ENCODE assay signal across 11 mouse cellular contexts in the genomic region with DNA sequence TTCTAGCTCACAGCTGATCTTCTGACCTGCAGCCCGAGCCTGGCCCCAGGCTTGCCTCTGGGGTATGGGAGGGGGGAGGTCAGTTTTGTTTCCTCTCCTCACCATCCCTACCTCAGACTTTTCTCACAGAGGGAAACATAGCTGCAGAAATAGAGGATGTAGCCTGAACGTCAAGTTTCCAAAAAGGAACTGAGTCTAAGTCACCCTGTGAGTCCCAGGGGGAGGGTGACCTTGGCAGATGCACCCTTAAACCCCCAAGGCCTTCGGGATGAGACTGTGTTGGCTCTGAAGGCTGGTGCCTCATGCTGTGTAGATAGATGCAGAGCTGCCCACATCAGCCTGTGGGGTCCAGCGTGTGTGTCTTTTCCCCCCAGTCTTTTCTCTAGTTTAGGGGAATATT.
DNase-seq lines count a peak whose midpoint lies in the region; ATAC-seq and TF ChIP-seq lines count a peak whose summit lies in the region.
"Had no signal": no experiment of that assay in that cellular context is flagged by ENCODE, and none has a peak within 500 bp of the region (broad histone marks: within the 10 kb centered on the region; RNA-seq: fewer than 3 reads in every experiment).

No protein-coding gene starts in this region.

- no peak overlapping the region for H3K4me3 ChIP-seq in kidney, postnatal 0 days (replicated peaks; ENCODE audit: low read depth, low read length)
- no peak overlapping the region for H3K4me3 ChIP-seq in bone marrow macrophage, adult 2 months (ENCODE audit: insufficient read depth, low read length)
- H3K4me3 ChIP-seq in macrophage (ENCODE audit: inconsistent target), result no peak overlapping the region
- H3K4me3 ChIP-seq: liver, embryonic 15.5 days had no signal

- no peak for TF ChIP-seq CTCF in kidney, postnatal 0 days (IDR thresholded peaks at IDR 0.05; ENCODE audit: low read depth)
- TF ChIP-seq CTCF in bone marrow macrophage, adult 2 months (IDR thresholded peaks at IDR 0.05; ENCODE audit: low read depth, low read length), result no peak

- ATAC-seq in kidney, postnatal 0 days (replicated peaks; ENCODE audit: low FRiP score, low read depth), result no peak
- ATAC-seq: inflammation-experienced regulatory T-cells, adult 6 months had no signal

- DNase-seq in kidney, postnatal 0 days (ENCODE audit: low spot score), result no peak
- DNase-seq in kidney, adult 8-10 months, result no peak
- peak; percentile 42 for DNase-seq in A20 (ENCODE audit: low read depth, low spot score)
- no peak for DNase-seq in gastrocnemius, postnatal 4 days (ENCODE audit: low spot score in 2 of 2)
- no peak for DNase-seq in right cerebral cortex, adult 18-20 months
- DNase-seq: cerebellum, postnatal 14 days; thymus, adult 18-20 months had no signal

- peaks cover 4% of the 10 kb centered on the region; the same call in 1 of the 2 replicates for H3K4me1 ChIP-seq in kidney, postnatal 0 days (replicated peaks; ENCODE audit: insufficient read depth, low read length)
- H3K4me1 ChIP-seq in bone marrow macrophage, adult 2 months (ENCODE audit: control insufficient read depth, insufficient read depth, low read length), result peaks cover 62% of the 10 kb centered on the region
- H3K4me1 ChIP-seq: liver, embryonic 15.5 days had no signal

- H3K9me3 ChIP-seq in kidney, postnatal 0 days (replicated peaks; ENCODE audit: low read length), result no peaks in the 10 kb centered on the region
- H3K9me3 ChIP-seq: liver, embryonic 15.5 days had no signal

- TF ChIP-seq POLR2A in bone marrow macrophage, adult 2 months (IDR thresholded peaks at IDR 0.05; ENCODE audit: borderline replicate concordance, low read depth, low read length), result no peak

- no peak overlapping the region for H3K9ac ChIP-seq in kidney, postnatal 0 days (ENCODE audit: low read depth, low read length)
- H3K9ac ChIP-seq: liver, embryonic 15.5 days had no signal

- whole genome bisulfite sequencing in kidney, postnatal 0 days, result 49% methylated on average over 4 of the region's 4 CpGs
- WGBS in macrophage (ENCODE audit: missing documents), result 29% methylated on average over 4 of the region's 4 CpGs

- 0 out of 2 replicates have a peak, but pooled peaks cover 3% of the 10 kb centered on the region for H3K36me3 ChIP-seq in kidney, postnatal 0 days (ENCODE audit: insufficient read depth, low read length)
- 0 out of 2 replicates have a peak, but pooled peaks cover 8% of the 10 kb centered on the region for H3K36me3 ChIP-seq in macrophage (ENCODE audit: inconsistent target)
- H3K36me3 ChIP-seq: liver, embryonic 15.5 days had no signal

- H3K27me3 ChIP-seq in kidney, postnatal 0 days (ENCODE audit: insufficient read depth, low read length), result no peaks in the 10 kb centered on the region
- H3K27me3 ChIP-seq: liver, embryonic 15.5 days had no signal

- peak overlapping the region; percentile 21; the same call in 1 of the 2 replicates for H3K27ac ChIP-seq in kidney, postnatal 0 days
- peak overlapping the region; percentile 96 for H3K27ac ChIP-seq in bone marrow macrophage, adult 2 months (ENCODE audit: insufficient read depth, low read depth, low read length)
- H3K27ac ChIP-seq in macrophage, result peak overlapping the region; percentile 97
- H3K27ac ChIP-seq: liver, embryonic 15.5 days had no signal

- H3K79me2 ChIP-seq in macrophage (ENCODE audit: inconsistent target), result peaks cover 19% of the 10 kb centered on the region

- no peak overlapping the region for H3K4me2 ChIP-seq in kidney, postnatal 0 days (ENCODE audit: low read length)
- H3K4me2 ChIP-seq: liver, embryonic 15.5 days had no signal

Comparison
In these comparisons a context has a peak if more than half of its experiments do, and no peak if none do; other contexts are left out.
1. H3K27ac ChIP-seq: peak in every context shown above with its lines; median percentile 97 in macrophage; 96 in bone marrow macrophage, adult 2 months; 21 in kidney, postnatal 0 days.